Mouse (Mus musculus) layer of hippocampus, adult 6 months (tissue): ENCODE results near the gene Krt9. TPM values are rescaled to one million over a fixed set of nuclear protein-coding genes. Genes with fewer than 3 reads are reported as not detected.

ENCODE experiments used
- long read RNA-seq, 2 experiments: library from polyadenylated mRNA; unstranded; transcript quantifications; one replicate each; pipeline ENCODE4 v2.0.0; 2019 to 2020
- polyA plus RNA-seq: library from polyadenylated mRNA; unstranded; fragments of <200 nt; fragmentation: Nextera tagmentation; gene quantifications from 2 replicates; pipeline ENCODE4 v1.2.3, GENCODE M21; 2021

The Krt9 gene
- 0.33 and 0.45 TPM in 2 replicates for polyA plus RNA-seq
- long read RNA-seq, experiment 1: 0 reads
- long read RNA-seq, experiment 2, partial matches to known transcripts: 1 of 1 reads
- long read RNA-seq, experiment 2, other reads (novel, unspliced or antisense): 0 of 1 reads

DNA sequence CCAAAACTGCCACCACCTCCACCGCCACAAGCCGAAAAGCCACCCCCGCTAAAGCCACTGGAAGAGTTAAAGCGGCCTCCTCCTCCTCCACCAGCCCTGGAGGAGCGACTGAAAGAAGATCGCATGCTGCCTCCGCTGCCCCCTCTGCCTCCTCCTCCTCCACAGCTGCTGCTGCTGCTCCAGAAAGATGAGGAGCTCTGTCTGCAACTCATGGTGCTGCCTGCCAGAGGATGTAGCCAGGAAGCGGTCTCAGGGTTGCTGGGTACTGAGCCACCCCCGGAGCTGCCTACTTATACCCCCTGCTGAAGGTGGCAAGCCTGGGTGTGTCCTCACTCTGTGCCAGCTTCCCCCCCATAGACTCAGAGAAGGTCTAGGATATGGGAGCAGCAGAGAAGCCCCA, at the start of gene Krt9:
Gene Krt9, minus strand, starts transcription at position 255 of the 400 bp plus-strand sequence.

DNA sequence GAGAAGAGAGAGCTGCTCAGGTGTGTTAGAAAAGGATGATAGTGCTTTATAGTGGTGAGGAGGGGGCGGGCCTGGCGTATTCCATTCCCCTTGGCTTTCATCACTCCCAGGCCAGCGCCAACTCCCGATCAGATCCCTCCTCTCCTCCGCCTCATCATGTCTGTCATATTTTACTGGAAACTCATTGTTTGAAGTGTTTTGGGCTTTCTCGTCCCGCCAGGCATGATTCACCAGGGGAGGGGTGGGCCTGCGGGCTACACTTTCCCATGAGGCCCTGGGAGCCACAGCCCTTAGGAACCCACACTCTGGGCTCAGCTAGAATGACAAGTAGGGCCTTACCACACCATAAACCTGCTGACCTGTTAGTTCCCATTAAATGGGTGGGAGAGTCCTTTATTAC, 14.5 kb upstream of the Krt9 start, which contains the start of gene Krt14:
Gene Krt14, minus strand, starts transcription at position 51 of the 400 bp plus-strand sequence.

DNA sequence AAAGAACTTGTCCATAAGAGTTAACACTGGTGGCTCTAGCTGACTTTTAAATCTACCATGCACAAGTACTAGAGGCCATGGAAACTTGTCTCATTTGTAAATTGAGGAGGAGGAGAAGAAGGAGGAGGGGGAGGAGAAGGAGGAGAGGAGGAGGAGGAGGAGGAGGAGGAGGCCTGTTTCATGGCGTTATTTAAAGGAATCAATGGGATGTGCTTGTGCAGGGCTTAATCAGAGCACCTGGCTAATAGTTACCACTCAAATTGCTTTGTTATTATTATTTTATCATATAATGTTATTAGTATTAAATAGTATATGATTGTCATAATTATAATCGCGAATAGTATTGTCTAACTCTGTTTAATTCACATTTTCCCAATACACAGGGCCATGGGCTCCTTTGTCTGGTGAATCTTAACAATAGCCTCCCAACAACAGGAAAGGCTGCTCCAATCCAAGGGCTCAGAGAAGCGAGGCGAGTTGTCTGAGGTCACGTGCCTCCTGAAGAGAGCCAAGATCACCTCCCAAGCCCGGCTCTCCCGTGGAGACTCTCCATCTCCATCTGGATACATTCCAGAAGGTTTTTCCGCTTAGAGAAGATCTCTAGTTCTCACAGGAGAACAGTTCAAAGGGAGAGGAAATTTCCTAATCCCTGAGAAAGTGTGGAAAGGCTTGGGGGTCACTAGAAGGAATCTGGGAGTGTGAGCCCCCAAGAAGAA, 44.3 kb downstream of the Krt9 start, which contains the start of gene Krt19:
Gene Krt19, minus strand, starts transcription at position 51 of the 716 bp plus-strand sequence.

Other genes starting within 250 kb of the Krt9 start
- gene Krtap9-5, start 244.8 kb downstream of the Krt9 start, polyA plus RNA-seq: not detected in 2 replicates
- not detected in 2 replicates for gene Krtap29-1, start 214.2 kb downstream of the Krt9 start, polyA plus RNA-seq
- gene Krtap16-1, start 206.6 kb downstream of the Krt9 start, polyA plus RNA-seq: not detected in 2 replicates
- not detected in 2 replicates for gene Krtap17-1, start 199.3 kb downstream of the Krt9 start, polyA plus RNA-seq
- not detected in 2 replicates for gene Krt33a, start 177.0 kb downstream of the Krt9 start, polyA plus RNA-seq
- gene Krt33b, start 163.4 kb downstream of the Krt9 start, polyA plus RNA-seq: not detected in 2 replicates
- not detected in 2 replicates for gene Krt34, start 151.7 kb downstream of the Krt9 start, polyA plus RNA-seq
- not detected in 2 replicates for gene Krt31, start 142.7 kb downstream of the Krt9 start, polyA plus RNA-seq
- not detected in 2 replicates for gene Krt32, start 105.0 kb downstream of the Krt9 start, polyA plus RNA-seq
- not detected in 2 replicates for gene Krt35, start 97.0 kb downstream of the Krt9 start, polyA plus RNA-seq
- not detected in 2 replicates for gene Krt36, start 87.6 kb downstream of the Krt9 start, polyA plus RNA-seq
- gene Krt13, start 71.7 kb downstream of the Krt9 start, polyA plus RNA-seq: not detected in 2 replicates
- gene Krt15, start 57.3 kb downstream of the Krt9 start, polyA plus RNA-seq: 3.1 and 4.5 TPM in 2 replicates
- gene Krt19, start 44.6 kb downstream of the Krt9 start, polyA plus RNA-seq: 0.36 TPM in 1 of 2 replicates, not detected in the other
- gene Krt14, start 14.3 kb upstream of the Krt9 start, polyA plus RNA-seq: 0.13 TPM in 1 of 2 replicates, not detected in the other
- not detected in 2 replicates for gene Krt16, start 55.7 kb upstream of the Krt9 start, polyA plus RNA-seq
- 0.15 and 0.26 TPM in 2 replicates for gene Krt17, start 67.8 kb upstream of the Krt9 start, polyA plus RNA-seq
- 0.13 TPM in 1 of 2 replicates, not detected in the other for gene Krt42, start 76.6 kb upstream of the Krt9 start, polyA plus RNA-seq
- 517 and 668 TPM in 2 replicates for gene Eif1, start 126.6 kb upstream of the Krt9 start, polyA plus RNA-seq
- 0.40 TPM in 1 of 2 replicates, not detected in the other for gene Gast, start 141.2 kb upstream of the Krt9 start, polyA plus RNA-seq
- gene Hap1, start 162.9 kb upstream of the Krt9 start, polyA plus RNA-seq: 27.8 and 29.6 TPM in 2 replicates
- gene Jup, start 204.5 kb upstream of the Krt9 start, polyA plus RNA-seq: 35.2 and 59.0 TPM in 2 replicates
- 17.5 and 18.0 TPM in 2 replicates for gene P3h4, start 221.6 kb upstream of the Krt9 start, polyA plus RNA-seq
- gene Fkbp10, start 222.5 kb upstream of the Krt9 start, polyA plus RNA-seq: 8.8 and 10.2 TPM in 2 replicates
- 42.8 and 48.5 TPM in 2 replicates for gene Nt5c3b, start 248.6 kb upstream of the Krt9 start, polyA plus RNA-seq
- 0.31 and 0.34 TPM in 2 replicates for gene Klhl10, start 248.7 kb upstream of the Krt9 start, polyA plus RNA-seq